Mouse (Mus musculus) T-helper 17 cell (primary cell): Measurements from ENCODE around the gene Rhox1.
"Not testable (repeated sequence)": the region's sequence is repeated elsewhere in the genome, so short reads cannot be mapped to it uniquely, and the experiment has no call there.

Source experiments
- in situ Hi-C, 2 experiments: fragments of 300-600 bp; cut with MboI, MseI; formaldehyde crosslinking; loops; 1 replicate in 1 of 2; 2 replicates in 1 of 2; pipeline ENCODE4 v1.15.1; 2025; ENCODE audit warnings: high pct_unique_total_duplicates in 2 of 2

The Rhox1 gene

GRCm38 (mm10) chrX:37222158-37222557, at the start of gene Rhox1:
Gene Rhox1 (minus strand): TSS chrX:37222258.
- in situ Hi-C loops, result loop anchor here in 1 of 2 experiments (10.0 kb wide), 2 partner anchors 53 to 183 kb away; no protein-coding TSS in a partner anchor

- in situ Hi-C loops, result loop anchor here (10.0 to 25.0 kb wide), 3 partner anchors 220 to 597 kb away; partner anchors contain the start of gene Rhox4c (in 1 of the 2)
Observed at GRCm38 (mm10) chrX:37265038-37265437, 43.0 kb upstream of the Rhox1 start, which contains the start of gene Rhox4a. Gene Rhox4a (plus strand): TSS chrX:37265338.

- in situ Hi-C loops, result loop anchor here (5.0 to 25.0 kb wide), 6 partner anchors 205 to 613 kb away; partner anchors contain the start of genes Rhox3e (in 2 of the 2), Rhox5 (in 2 of the 2), Rhox2c (in 1 of the 2) and Rhox2f (in 1 of the 2)
Observed at GRCm38 (mm10) chrX:37249619-37250018, 27.6 kb upstream of the Rhox1 start, which contains the start of gene Rhox3a. Gene Rhox3a (plus strand): TSS chrX:37249919.

GRCm38 (mm10) chrX:37244676-37245075, 22.6 kb upstream of the Rhox1 start, which contains the start of gene Rhox2a:
Gene Rhox2a (plus strand): TSS chrX:37244976.
- in situ Hi-C loops, result loop anchor here (5.0 to 25.0 kb wide), 4 partner anchors 163 to 568 kb away; partner anchors contain the start of genes Rhox5 (in 2 of the 2), Rhox2c (in 1 of the 2), Rhox2f (in 1 of the 2) and Rhox3c (in 1 of the 2)

- in situ Hi-C loops, result no loop called here
Observed at GRCm38 (mm10) chrX:37210941-37211340, 11.1 kb downstream of the Rhox1 start, which contains the start of gene Gm9. Gene Gm9 (minus strand): TSS chrX:37211041.

GRCm38 (mm10) chrX:37198676-37199075, 23.4 kb downstream of the Rhox1 start:
- in situ Hi-C loops, result no loop called here

- in situ Hi-C loops, result no loop called here
Observed at GRCm38 (mm10) chrX:37191744-37192379, 30.2 kb downstream of the Rhox1 start.

- in situ Hi-C loops, result no loop called here
Observed at GRCm38 (mm10) chrX:37191105-37191743, 30.8 kb downstream of the Rhox1 start, which contains the start of the genes Ndufa1 and Rnf113a1. Gene Ndufa1 (minus strand): TSS chrX:37191163. Gene Rnf113a1 (plus strand): TSS chrX:37191245.

GRCm38 (mm10) chrX:37190755-37191104, 31.3 kb downstream of the Rhox1 start:
- in situ Hi-C loops, result no loop called here

GRCm38 (mm10) chrX:37184401-37184800, 37.7 kb downstream of the Rhox1 start:
- in situ Hi-C loops, result not testable (repeated sequence)

- in situ Hi-C loops, result no loop called here
Observed at GRCm38 (mm10) chrX:37168742-37169141, 53.3 kb downstream of the Rhox1 start, which contains the start of gene Akap14. Gene Akap14 (minus strand): TSS chrX:37168842.

GRCm38 (mm10) chrX:37167085-37167484, 55.0 kb downstream of the Rhox1 start:
- in situ Hi-C loops, result no loop called here
